Mouse (Mus musculus) E14TG2a.4 (cell line): ENCODE measurements around the gene Chsy1.
"Not testable (repeated sequence)": the region's sequence is repeated elsewhere in the genome, so short reads cannot be mapped to it uniquely, and the experiment has no call there.

Experiments used
- H3K27me3 ChIP-seq: 2 replicates; pipeline ENCODE4 v1.6.1; 2014; ENCODE audit warnings: low read length, control low read depth; ENCODE audit not compliant: insufficient read depth
- H3K36me3 ChIP-seq: 2 replicates; pipeline ENCODE4 v1.6.1; 2014; ENCODE audit warnings: low read length, control low read depth; ENCODE audit not compliant: insufficient read depth
- H3K4me1 ChIP-seq: replicated peaks from 2 replicates; pipeline ENCODE4 v1.6.1; 2014; ENCODE audit warnings: low read depth, low read length, control low read depth
- H3K4me3 ChIP-seq: replicated peaks from 2 replicates; pipeline ENCODE4 v1.5.1; 2014; ENCODE audit warnings: mild to moderate bottlenecking, low read length
- H3K9me3 ChIP-seq: 2 replicates; pipeline ENCODE4 v1.6.1; 2014; ENCODE audit warnings: low read length, control low read depth
- CTCF ChIP-seq: conservative IDR thresholded peaks from 2 replicates; pipeline ENCODE4 v1.5.1; 2014; ENCODE audit warnings: low read length
- NANOG ChIP-seq: IDR thresholded peaks from 2 replicates; pipeline ENCODE4 v1.6.1; 2014; ENCODE audit warnings: borderline replicate concordance, low read length, mixed read lengths
- POU5F1 ChIP-seq: IDR thresholded peaks from 2 replicates; pipeline ENCODE4 v1.6.1; 2014; ENCODE audit warnings: low read length, borderline replicate concordance

Gene Chsy1

DNA sequence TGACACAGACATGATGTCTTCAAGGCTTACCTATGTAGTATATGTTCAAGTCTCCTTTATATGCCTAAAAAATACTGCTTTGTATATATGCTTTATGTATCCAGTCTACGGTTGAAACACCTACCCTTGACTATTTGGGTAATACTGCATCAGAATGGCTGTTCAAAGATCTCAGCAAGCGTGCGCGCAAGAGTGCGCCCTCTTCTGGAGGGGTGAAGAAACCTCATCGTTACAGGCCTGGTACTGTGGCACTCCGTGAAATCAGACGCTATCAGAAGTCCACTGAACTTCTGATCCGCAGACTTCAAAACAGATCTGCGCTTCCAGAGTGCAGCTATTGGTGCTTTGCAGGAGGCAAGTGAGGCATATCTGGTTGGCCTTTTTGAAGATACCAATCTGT, 81.1 kb downstream of the Chsy1 start:
- TF ChIP-seq CTCF: peak; percentile 16

DNA sequence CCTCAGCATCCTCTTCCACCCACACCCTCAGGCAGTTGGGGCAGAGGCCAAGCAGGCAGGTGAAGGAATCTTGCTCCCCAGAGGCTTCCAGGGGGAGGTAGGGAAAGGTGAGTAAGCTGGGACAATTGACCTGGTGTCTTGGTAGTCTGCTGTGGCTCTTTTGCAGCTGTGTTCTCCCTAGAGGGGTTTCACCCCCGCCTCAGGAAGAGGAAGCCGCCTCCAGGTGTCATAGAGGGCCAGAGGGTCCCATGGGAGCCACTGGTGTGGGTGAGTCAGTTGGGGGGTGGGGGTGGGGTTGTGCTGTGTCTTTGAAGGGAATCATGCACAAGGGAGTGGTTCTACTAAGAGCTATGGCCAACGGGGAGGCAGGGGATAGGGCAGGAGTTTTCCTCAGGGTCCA, 85.2 kb downstream of the Chsy1 start:
- Histone ChIP-seq H3K4me1 (no peaks in the 10 kb centered on the region), H3K27me3 (peaks cover 21% of the 10 kb centered on the region; the same call in 1 of the 2 replicates), H3K4me3 (no peak overlapping the region), H3K36me3 (no peaks in the 10 kb centered on the region), H3K9me3 (no peaks in the 10 kb centered on the region)
- no peak for TF ChIP-seq NANOG
- TF ChIP-seq POU5F1: no peak
- TF ChIP-seq CTCF: no peak

More for the DNA sequence above, 81.1 kb downstream of the Chsy1 start:
- not testable (repeated sequence) for H3K4me1 ChIP-seq, H3K9me3 ChIP-seq, H3K36me3 ChIP-seq, H3K4me3 ChIP-seq
- H3K27me3 ChIP-seq: peaks cover 14% of the 10 kb centered on the region; the same call in 1 of the 2 replicates

DNA sequence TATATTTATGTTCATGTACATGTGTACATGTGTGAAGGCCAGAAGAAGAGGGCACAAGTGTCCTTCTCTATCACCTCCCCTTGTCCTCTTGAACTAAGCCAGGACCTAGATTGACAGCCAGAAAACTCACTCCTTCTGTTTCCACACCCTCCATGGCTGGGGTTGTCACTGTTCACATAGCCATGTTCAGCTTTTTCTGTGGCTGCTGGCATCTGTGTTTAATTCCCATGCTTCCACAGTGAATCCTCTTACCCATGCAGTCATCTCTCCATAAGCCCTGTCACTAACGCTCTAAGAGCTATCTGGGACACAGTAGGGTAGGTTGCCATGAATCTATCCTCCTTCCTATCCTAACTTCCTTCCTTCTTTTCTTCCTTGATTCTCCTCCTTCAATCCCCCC, 86.6 kb downstream of the Chsy1 start:
- H3K27me3 ChIP-seq: peaks cover 21% of the 10 kb centered on the region; the same call in 1 of the 2 replicates
- no peaks in the 10 kb centered on the region for H3K4me1 ChIP-seq
- TF ChIP-seq POU5F1 (no peak), CTCF (no peak), NANOG (no peak)
- H3K36me3 ChIP-seq: no peaks in the 10 kb centered on the region
- no peak overlapping the region for H3K4me3 ChIP-seq
- H3K9me3 ChIP-seq: no peaks in the 10 kb centered on the region

DNA sequence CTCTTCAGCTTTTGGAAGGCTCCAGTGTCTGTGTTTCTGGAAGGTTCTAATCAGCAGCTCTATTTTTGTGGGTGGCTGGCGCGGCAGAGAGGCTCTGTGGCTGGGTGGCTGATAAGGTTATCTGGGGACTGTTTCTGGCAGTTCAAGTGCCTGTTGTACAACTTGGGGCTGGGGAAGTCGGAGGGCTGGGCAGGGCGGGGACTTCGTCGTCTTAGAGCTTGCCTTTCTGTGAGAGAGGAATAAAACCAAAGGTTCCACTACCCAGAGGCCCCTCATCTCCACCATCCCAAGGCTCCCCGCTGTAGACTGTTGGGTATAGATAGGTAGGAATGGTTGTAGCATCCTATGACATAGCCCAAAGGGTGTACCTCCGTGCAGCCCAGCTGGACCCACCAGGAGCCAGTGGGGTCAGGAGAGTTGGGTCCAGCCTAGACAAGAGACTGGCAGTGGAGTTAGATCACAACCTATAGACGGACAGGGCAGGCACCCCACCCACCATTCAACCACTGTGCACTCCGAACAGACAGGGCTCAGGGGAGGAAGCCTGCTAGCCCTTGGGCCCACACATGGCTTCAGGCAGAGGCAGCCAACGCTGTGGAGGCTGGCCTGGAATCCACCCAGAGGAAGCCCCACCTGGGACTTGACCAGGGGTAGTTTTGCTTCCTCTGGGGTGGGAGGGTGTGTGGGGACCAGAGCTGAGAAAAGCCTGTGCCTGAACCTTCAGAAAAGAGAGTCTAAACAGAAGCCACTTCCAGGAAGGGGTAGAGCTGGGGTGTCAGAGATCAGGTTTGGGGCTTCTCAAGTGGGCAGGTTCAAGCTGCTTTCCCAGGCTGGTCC, 87.5 kb downstream of the Chsy1 start:
- H3K36me3 ChIP-seq: no peaks in the 10 kb centered on the region
- H3K9me3 ChIP-seq: no peaks in the 10 kb centered on the region
- TF ChIP-seq NANOG (no peak), CTCF (no peak), POU5F1 (no peak)
- no peak overlapping the region for H3K4me3 ChIP-seq
- peaks cover 17% of the 10 kb centered on the region; the same call in 1 of the 2 replicates for H3K27me3 ChIP-seq
- H3K4me1 ChIP-seq: no peaks in the 10 kb centered on the region

DNA sequence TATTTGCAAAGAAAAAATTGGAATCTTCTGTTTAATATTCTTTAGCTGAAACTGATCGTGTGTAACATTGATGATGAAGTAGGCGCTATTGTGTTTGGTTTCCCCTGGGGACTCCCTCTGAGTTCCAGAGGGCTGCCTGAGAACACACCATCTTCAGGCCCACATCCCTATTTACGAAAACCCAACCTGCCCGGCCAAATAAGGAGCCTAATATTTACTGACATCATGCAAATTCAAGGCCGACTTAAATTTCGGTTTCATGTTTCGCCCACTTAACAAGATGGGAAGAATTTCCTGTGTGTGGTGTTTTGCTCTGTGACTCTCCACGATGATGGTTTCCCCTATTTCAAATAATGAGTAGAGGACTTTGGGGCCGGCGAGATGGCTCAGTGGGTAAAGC, 89.1 kb downstream of the Chsy1 start:
- Histone ChIP-seq H3K4me1 (no peaks in the 10 kb centered on the region), H3K4me3 (no peak overlapping the region)
- no peak for TF ChIP-seq CTCF

DNA sequence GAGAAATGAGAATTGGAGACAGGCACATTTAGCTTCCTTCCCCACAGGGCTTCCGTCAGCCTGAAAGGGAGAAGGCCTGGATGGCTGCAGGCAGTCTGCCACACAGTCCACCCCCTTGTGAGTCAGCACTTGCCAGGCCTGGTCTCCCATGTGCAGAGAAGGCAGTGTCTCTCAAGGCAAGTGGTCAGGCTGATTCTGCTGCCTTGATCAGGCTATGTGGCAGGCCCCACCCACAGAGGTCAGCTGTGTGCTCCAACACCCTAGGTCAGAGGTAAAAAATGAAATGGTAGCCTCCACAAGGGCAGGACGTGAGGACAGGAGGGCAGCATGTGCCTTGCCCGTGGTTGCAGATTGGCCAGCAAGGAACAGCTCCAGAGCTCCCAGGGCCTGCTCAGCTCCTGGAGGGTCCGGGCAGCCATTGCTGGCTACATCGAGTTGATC, 90.1 kb downstream of the Chsy1 start:
- peaks cover 12% of the 10 kb centered on the region; the same call in 1 of the 2 replicates for H3K27me3 ChIP-seq
- H3K9me3 ChIP-seq: no peaks in the 10 kb centered on the region
- no peak overlapping the region for H3K4me3 ChIP-seq
- no peaks in the 10 kb centered on the region for H3K4me1 ChIP-seq
- TF ChIP-seq CTCF: no peak
- H3K36me3 ChIP-seq: no peaks in the 10 kb centered on the region

More for the DNA sequence above, 89.1 kb downstream of the Chsy1 start:
- H3K27me3 ChIP-seq: peaks cover 15% of the 10 kb centered on the region; the same call in 1 of the 2 replicates
- no peaks in the 10 kb centered on the region for H3K36me3 ChIP-seq
- H3K9me3 ChIP-seq: no peaks in the 10 kb centered on the region

DNA sequence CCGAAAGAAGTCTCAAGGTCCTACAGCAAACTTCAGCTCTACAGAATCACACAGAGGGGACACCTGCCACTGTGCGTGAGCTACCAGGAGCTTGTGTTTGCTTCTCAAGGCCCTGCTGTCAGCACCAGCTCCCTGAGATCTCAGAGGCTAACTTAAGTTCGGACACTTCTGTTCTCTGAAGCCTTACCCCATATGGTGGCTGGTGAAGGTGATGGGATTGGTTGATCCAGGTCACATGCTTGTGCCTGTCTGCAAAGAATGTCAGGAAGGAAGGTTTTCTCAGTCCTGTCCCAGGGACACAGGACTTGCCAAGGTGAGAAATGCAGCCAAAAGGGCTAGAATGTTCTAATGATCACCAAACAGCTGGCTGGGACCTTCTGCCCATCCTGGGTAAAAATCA, 91.1 kb downstream of the Chsy1 start:
- Histone ChIP-seq H3K27me3 (peaks cover 10% of the 10 kb centered on the region; the same call in 1 of the 2 replicates), H3K9me3 (no peaks in the 10 kb centered on the region), H3K4me3 (no peak overlapping the region), H3K36me3 (no peaks in the 10 kb centered on the region), H3K4me1 (no peaks in the 10 kb centered on the region)
- no peak for TF ChIP-seq NANOG
- no peak for TF ChIP-seq POU5F1
- TF ChIP-seq CTCF: no peak

DNA sequence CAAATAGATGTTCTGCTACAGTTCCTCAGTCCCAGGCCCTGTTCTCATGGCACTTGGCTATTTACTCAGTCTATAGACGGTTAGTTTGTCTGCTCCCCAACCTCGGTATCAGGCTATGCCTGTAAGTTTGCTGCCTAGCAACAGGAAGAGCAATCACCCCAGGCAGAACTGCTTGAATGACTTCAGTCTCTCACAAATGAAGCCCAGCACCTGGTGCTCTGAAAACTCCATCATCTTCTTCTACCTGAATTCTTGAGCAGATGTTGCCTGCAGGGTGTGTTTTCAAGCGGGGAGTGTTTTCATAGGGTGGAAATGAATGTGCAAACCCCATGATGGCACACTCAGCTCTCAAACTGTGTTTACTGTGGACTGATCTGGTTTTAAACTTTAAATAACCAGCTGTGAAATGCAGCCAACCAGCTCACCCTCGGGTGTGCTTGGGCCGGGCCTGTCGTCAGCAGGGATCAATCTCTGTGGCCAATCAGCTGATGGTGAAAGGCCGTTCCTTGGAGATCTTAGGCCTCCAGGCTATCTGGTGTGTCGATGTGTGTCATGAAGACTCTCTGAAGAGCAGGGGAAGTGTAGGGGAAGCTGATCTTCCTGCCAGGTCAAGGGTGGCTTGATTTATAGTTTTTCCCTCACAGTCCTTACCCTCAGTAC, 91.6 kb downstream of the Chsy1 start:
- Histone ChIP-seq H3K36me3 (no peaks in the 10 kb centered on the region), H3K4me3 (no peak overlapping the region), H3K4me1 (no peaks in the 10 kb centered on the region), H3K9me3 (no peaks in the 10 kb centered on the region), H3K27me3 (peaks cover 10% of the 10 kb centered on the region; the same call in 1 of the 2 replicates)
- TF ChIP-seq NANOG (no peak), CTCF (no peak), POU5F1 (no peak)
